Mouse (Mus musculus) spleen, adult 2 months (tissue): Measurements from ENCODE around the gene Fbxl13.

Experiments used
- CTCF ChIP-seq: fragments of 200-500 bp; IDR thresholded peaks from 2 replicates; pipeline ENCODE4 v1.5.1; 2011; ENCODE audit warnings: mild to moderate bottlenecking, inconsistent platforms; ENCODE audit not compliant: insufficient read depth, insufficient read length, insufficient replicate concordance; ENCODE audit errors: extremely low read depth
- POLR2A ChIP-seq: fragments of 200-500 bp; IDR thresholded peaks from 2 replicates; pipeline ENCODE4 v1.6.1; 2011; ENCODE audit warnings: low read depth, low read length, inconsistent platforms

DNA sequence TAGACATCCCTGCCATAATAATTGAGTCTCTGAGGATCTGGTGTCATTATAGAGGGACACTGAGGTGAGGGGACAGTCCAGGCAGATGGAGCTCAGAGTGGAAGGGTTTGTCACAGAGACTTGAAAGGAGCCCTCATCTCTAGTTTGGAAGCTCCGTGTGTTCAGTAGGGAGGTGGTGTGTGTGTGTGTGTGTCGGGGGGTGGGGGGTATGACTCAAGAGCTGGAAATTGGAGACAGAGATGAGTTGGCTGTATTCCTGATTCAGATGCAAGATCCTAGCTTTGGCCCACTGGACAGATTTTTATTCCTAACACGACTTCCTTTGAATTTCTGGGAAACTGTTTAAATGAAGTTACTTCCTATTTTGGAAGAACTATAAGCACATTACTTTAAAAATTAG is 158.1 kb downstream of the Fbxl13 start:
- TF ChIP-seq CTCF (no peak), POLR2A (no peak)
